Mouse (Mus musculus) heart, postnatal 0 days (tissue): ENCODE measurements around the gene Megf8. TPM values are rescaled to one million over a fixed set of nuclear protein-coding genes. Genes with fewer than 3 reads are reported as not detected.

ENCODE experiments used
- ATAC-seq: fragments of 200-750 bp; cut with Nextera tagmentation; 2 replicates; pipeline ENCODE4 v1.8.0; 2017; ENCODE audit warnings: low read depth, moderate number of reproducible peaks, moderate library complexity; ENCODE audit not compliant: insufficient read depth
- DNase-seq: peaks from one replicate; pipeline ENCODE4 v3.0.0-alpha.2; 2016; ENCODE audit warnings: low spot score
- H3K27ac ChIP-seq: fragments of 300-500 bp; sonication (generic); 2 replicates; pipeline ENCODE4 v1.5.1; 2014; ENCODE audit warnings: low read depth, mild to moderate bottlenecking
- H3K27me3 ChIP-seq: fragments of 300-500 bp; sonication (generic); 2 replicates; pipeline ENCODE4 v1.6.1; 2014; ENCODE audit warnings: low read length, mixed read lengths; ENCODE audit not compliant: control insufficient read depth, insufficient read depth
- H3K36me3 ChIP-seq: fragments of 300-500 bp; sonication (generic); replicated peaks from 2 replicates; pipeline ENCODE4 v1.6.1; 2014; ENCODE audit warnings: low read length, mixed read lengths; ENCODE audit not compliant: control insufficient read depth, insufficient read depth
- H3K4me1 ChIP-seq: fragments of 300-500 bp; sonication (generic); 2 replicates; pipeline ENCODE4 v1.6.1; 2014; ENCODE audit warnings: antibody characterized with exemption; ENCODE audit not compliant: control insufficient read depth, insufficient read depth
- H3K4me2 ChIP-seq: fragments of 300-500 bp; sonication (generic); 2 replicates; pipeline ENCODE4 v1.6.1; 2014; ENCODE audit warnings: low read depth, mild to moderate bottlenecking, low read length, moderate library complexity
- H3K4me3 ChIP-seq: fragments of 300-500 bp; sonication (generic); 2 replicates; pipeline ENCODE4 v1.5.1; 2014; ENCODE audit warnings: low read depth, low read length
- H3K9ac ChIP-seq: fragments of 300-500 bp; sonication (generic); replicated peaks from 2 replicates; pipeline ENCODE4 v1.6.1; 2014; ENCODE audit warnings: low read depth, low read length, mixed read lengths
- H3K9me3 ChIP-seq: fragments of 300-500 bp; sonication (generic); replicated peaks from 2 replicates; pipeline ENCODE4 v1.6.1; 2016; ENCODE audit warnings: low read length; ENCODE audit not compliant: control insufficient read depth
- CTCF ChIP-seq: IDR thresholded peaks from 2 replicates; pipeline ENCODE4 v1.5.1; 2016; ENCODE audit warnings: antibody characterized with exemption, control low read depth, low read depth
- EP300 ChIP-seq: IDR thresholded peaks from 2 replicates; pipeline ENCODE4 v1.6.1; 2016; ENCODE audit warnings: antibody characterized with exemption, low read depth
- WGBS: fragments of 180-500 bp; shearing (Covaris S2); extraction: QIAGEN DNeasy Blood & Tissue Kit; methylation state at CpG from one replicate; pipeline ENCODE4 v1.1.7; 2014; 5-methylcytosine and 5-hydroxymethylcytosine counted together
- polyA plus RNA-seq: library from polyadenylated mRNA; unstranded; fragments of >200 nt; fragmentation: Nextera tagmentation; extraction: Ambion mirVana; gene quantifications from 2 replicates; pipeline ENCODE4 v1.2.1, GENCODE M21; 2015
- total RNA-seq: library from RNA; depleted of rRNA; stranded (reverse); fragments of >200 nt; gene quantifications from 2 replicates; pipeline ENCODE4 v1.2.3, GENCODE M21; 2014; ENCODE audit warnings: low replicate concordance

The Megf8 gene
- total and polyA plus RNA-seq, 2 experiments from 2014 or later: 4.4 to 17.7 TPM

DNA sequence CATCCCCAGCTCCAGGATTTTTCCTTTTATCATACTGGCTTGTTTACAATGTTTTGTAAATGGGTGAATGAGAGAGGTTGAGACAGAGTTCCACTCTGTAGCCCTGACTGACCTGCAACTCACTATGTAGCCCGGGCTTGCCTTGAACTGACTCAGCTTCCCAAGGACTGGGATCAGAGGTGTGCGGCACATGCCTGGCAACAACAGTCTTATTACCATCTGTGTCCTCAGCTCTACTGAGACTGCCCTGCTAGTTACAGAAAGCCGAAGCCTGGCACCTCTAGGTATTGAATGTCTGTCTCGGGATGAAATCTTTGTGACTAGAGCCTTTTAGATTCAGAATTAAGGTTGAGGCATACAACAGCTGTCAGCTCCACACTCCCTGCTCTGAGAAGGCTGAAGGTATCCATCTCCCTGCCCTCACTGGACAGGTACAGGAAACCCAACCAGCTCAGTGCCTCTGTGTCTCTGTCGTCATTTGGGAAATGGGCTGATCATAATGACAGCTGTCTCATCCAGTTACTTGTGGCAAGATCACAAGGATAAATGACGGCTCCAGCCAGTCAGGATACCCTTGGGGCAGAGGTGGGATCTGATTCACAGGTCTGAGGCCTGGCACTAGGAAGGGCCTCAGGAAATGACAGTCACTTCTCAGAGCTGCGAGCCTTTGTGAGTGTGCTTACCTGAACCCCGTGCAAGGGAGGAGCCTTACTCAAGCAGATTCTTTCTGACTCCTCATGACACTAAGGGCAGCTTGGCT lies 76.7 kb downstream of the Megf8 start:
- peak overlapping the region; percentile 89 for H3K4me2 ChIP-seq
- TF ChIP-seq EP300 (no peak), CTCF (no peak)
- WGBS: 72% methylated on average over 8 of the region's 8 CpGs
- no peak overlapping the region for H3K9ac ChIP-seq
- H3K27me3 ChIP-seq: no peaks in the 10 kb centered on the region
- H3K27ac ChIP-seq: no peak overlapping the region
- no peak for DNase-seq
- peak overlapping the region; percentile 81; the same call in 1 of the 2 replicates for H3K4me3 ChIP-seq
- peaks cover 39% of the 10 kb centered on the region for H3K4me1 ChIP-seq
- H3K36me3 ChIP-seq: no peaks in the 10 kb centered on the region
- H3K9me3 ChIP-seq: no peaks in the 10 kb centered on the region
- no peak for ATAC-seq

DNA sequence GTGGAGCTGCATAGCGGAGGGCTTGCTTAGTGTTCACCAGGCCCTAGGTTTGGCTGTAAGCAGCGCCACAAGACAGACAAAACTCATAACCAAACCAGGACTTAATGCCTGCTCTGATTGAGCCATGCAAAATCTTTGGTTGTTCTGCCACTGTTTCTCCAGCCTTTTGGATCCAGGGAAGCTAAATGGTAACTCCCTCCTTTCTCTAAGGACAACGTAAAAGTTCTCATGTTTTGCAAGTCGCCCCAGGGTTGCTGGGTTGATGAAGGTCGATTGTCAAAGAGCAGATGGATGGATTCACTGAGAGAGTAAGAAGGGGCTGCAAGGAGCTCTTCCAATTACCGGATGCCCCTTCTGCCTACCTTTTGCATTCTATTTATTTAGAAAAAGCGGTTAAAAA lies 77.8 kb downstream of the Megf8 start:
- peaks cover 32% of the 10 kb centered on the region for H3K4me1 ChIP-seq
- 13% methylated on average over 7 of the region's 7 CpGs for WGBS
- H3K9me3 ChIP-seq: no peaks in the 10 kb centered on the region
- TF ChIP-seq CTCF (no peak), EP300 (no peak)
- ATAC-seq (no peak), DNase-seq (no peak)
- H3K9ac ChIP-seq: peak overlapping the region; percentile 76
- peak overlapping the region; percentile 72 for H3K27ac ChIP-seq
- H3K36me3 ChIP-seq: no peaks in the 10 kb centered on the region
- peak overlapping the region; percentile 81 for H3K4me3 ChIP-seq
- no peaks in the 10 kb centered on the region for H3K27me3 ChIP-seq
- peak overlapping the region; percentile 89 for H3K4me2 ChIP-seq

DNA sequence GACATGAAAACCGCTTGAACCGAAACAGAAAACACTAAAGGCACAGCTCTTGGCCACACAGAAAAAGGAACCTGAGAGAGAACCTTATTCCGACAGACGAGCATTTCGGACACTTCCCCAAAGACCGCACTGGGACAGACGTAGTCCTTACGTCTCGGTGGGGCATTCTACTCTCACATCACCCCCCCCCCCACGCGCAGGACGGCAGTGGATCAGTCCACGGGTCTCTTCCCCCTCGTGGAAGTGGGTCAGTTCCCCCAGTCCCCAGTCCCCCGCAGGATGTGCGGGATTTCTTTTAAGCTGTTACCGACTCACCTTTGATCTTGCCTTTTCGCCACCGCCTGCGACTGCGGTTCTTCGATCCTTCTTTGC lies 78.2 kb downstream of the Megf8 start:
- ATAC-seq: peak; percentile 19; the same call in 1 of the 2 replicates
- peak overlapping the region; percentile 72 for H3K27ac ChIP-seq
- H3K9ac ChIP-seq: peak overlapping the region; percentile 76
- WGBS: 0% methylated on average over 22 of the region's 22 CpGs
- H3K27me3 ChIP-seq: no peaks in the 10 kb centered on the region
- peak overlapping the region; percentile 89 for H3K4me2 ChIP-seq
- no peaks in the 10 kb centered on the region for H3K36me3 ChIP-seq
- H3K4me3 ChIP-seq: peak overlapping the region; percentile 81
- H3K4me1 ChIP-seq: peaks cover 28% of the 10 kb centered on the region
- TF ChIP-seq CTCF: no peak
- TF ChIP-seq EP300: no peak
- no peak for DNase-seq
- no peaks in the 10 kb centered on the region for H3K9me3 ChIP-seq

DNA sequence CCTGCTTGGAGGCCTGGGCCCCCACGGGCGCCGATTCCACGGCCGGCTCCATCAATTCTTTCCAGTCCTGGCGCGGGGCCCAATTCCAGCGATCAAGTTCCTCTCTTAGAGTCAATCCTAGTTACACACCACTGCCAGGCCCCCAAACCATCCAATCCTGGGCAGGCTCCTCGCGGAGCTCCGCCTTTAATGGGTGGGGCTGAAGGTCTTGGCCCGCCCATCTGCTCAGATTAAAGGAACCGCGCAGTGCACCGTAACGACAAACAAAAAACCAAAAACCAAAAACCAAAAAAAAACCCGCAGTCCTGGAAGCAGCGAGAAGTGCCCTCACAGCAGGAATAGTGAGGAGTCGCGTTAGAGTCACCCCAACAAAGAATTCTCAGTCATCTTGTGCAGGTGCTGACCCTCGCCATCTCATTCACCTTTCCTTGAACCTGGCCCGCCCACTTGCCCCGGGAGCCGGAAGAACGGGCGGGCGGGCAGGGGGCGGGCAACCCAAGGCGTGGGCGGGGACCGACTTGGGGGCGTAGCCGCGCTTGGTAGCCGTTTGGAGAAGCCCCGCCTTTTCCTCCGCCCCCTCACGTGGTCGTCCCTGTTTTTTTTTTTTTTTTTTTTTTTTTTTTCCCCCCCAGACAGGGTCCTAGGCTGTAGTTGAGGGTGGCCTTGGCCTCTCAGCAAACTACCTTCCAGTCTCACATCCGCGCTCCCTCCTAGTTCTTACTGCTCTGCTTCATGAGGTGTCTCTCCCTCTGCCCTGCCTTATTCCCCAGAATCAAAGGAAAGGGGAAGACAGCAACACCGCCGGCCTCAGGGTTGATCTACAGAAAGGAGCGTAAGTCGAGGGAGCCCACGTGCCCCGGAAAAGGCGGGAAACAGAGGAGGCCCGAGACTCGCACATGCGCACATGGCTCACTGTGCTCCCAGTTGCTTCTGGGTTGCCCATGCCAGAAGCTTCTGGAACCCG lies 78.9 kb downstream of the Megf8 start:
- peak; percentile 95 for DNase-seq
- peak; percentile 98 for ATAC-seq
- H3K9ac ChIP-seq: peak overlapping the region; percentile 76
- H3K9me3 ChIP-seq: no peaks in the 10 kb centered on the region
- peak overlapping the region; percentile 72 for H3K27ac ChIP-seq
- no peaks in the 10 kb centered on the region for H3K36me3 ChIP-seq
- peaks cover 21% of the 10 kb centered on the region for H3K4me1 ChIP-seq
- 7% methylated on average over 48 of the region's 52 CpGs for WGBS
- H3K4me3 ChIP-seq: peak overlapping the region; percentile 81
- TF ChIP-seq EP300 (no peak), CTCF (0 out of 2 replicates have a peak, but pooled peaks have one; percentile 1)
- H3K27me3 ChIP-seq: no peaks in the 10 kb centered on the region
- peak overlapping the region; percentile 89 for H3K4me2 ChIP-seq

DNA sequence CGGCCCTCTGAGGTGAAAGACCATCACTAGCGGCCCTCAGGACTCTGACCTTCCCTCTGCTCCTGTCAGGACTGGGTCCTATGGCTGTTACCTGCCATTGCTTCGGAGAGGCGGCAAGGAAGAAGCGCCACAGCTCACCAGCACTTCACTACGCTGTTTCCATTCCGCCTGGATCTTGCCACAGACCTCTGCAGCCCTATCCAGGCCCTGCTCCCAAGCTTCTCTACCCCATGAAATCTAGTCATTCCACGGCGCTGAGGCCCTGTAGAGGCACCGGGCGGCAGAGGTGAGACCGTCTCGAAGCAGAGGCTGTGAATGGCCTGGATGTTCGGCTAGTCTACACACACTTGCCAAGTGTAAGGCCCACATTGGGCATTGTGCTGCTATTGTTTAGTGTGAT lies 79.7 kb downstream of the Megf8 start:
- ATAC-seq: no peak
- H3K9me3 ChIP-seq: no peaks in the 10 kb centered on the region
- peak overlapping the region; percentile 69; the same call in 1 of the 2 replicates for H3K27ac ChIP-seq
- H3K4me2 ChIP-seq: peak overlapping the region; percentile 89; the same call in 1 of the 2 replicates
- DNase-seq: no peak
- TF ChIP-seq CTCF: no peak
- no peak for TF ChIP-seq EP300
- H3K9ac ChIP-seq: no peak overlapping the region
- H3K27me3 ChIP-seq: no peaks in the 10 kb centered on the region
- peaks cover 16% of the 10 kb centered on the region for H3K4me1 ChIP-seq
- 0 out of 2 replicates have a peak overlapping the region, but pooled peaks have one; percentile 81 for H3K4me3 ChIP-seq
- H3K36me3 ChIP-seq: no peaks in the 10 kb centered on the region
- WGBS: 86% methylated on average over 14 of the region's 14 CpGs
